Mouse (Mus musculus) heart, postnatal 0 days (tissue): ENCODE measurements around the gene Rab5if. TPM values are rescaled to one million over a fixed set of nuclear protein-coding genes. Genes with fewer than 3 reads are reported as not detected.
"Not testable (repeated sequence)": the region's sequence is repeated elsewhere in the genome, so short reads cannot be mapped to it uniquely, and the experiment has no call there.

ENCODE experiments used
- ATAC-seq: fragments of 200-750 bp; cut with Nextera tagmentation; 2 replicates; pipeline ENCODE4 v1.8.0; 2017; ENCODE audit warnings: low read depth, moderate number of reproducible peaks, moderate library complexity; ENCODE audit not compliant: insufficient read depth
- DNase-seq: peaks from one replicate; pipeline ENCODE4 v3.0.0-alpha.2; 2016; ENCODE audit warnings: low spot score
- H3K27ac ChIP-seq: fragments of 300-500 bp; sonication (generic); 2 replicates; pipeline ENCODE4 v1.5.1; 2014; ENCODE audit warnings: low read depth, mild to moderate bottlenecking
- H3K27me3 ChIP-seq: fragments of 300-500 bp; sonication (generic); 2 replicates; pipeline ENCODE4 v1.6.1; 2014; ENCODE audit warnings: low read length, mixed read lengths; ENCODE audit not compliant: control insufficient read depth, insufficient read depth
- H3K36me3 ChIP-seq: fragments of 300-500 bp; sonication (generic); replicated peaks from 2 replicates; pipeline ENCODE4 v1.6.1; 2014; ENCODE audit warnings: low read length, mixed read lengths; ENCODE audit not compliant: control insufficient read depth, insufficient read depth
- H3K4me1 ChIP-seq: fragments of 300-500 bp; sonication (generic); 2 replicates; pipeline ENCODE4 v1.6.1; 2014; ENCODE audit warnings: antibody characterized with exemption; ENCODE audit not compliant: control insufficient read depth, insufficient read depth
- H3K4me2 ChIP-seq: fragments of 300-500 bp; sonication (generic); 2 replicates; pipeline ENCODE4 v1.6.1; 2014; ENCODE audit warnings: low read depth, mild to moderate bottlenecking, low read length, moderate library complexity
- H3K4me3 ChIP-seq: fragments of 300-500 bp; sonication (generic); 2 replicates; pipeline ENCODE4 v1.5.1; 2014; ENCODE audit warnings: low read depth, low read length
- H3K9ac ChIP-seq: fragments of 300-500 bp; sonication (generic); replicated peaks from 2 replicates; pipeline ENCODE4 v1.6.1; 2014; ENCODE audit warnings: low read depth, low read length, mixed read lengths
- H3K9me3 ChIP-seq: fragments of 300-500 bp; sonication (generic); replicated peaks from 2 replicates; pipeline ENCODE4 v1.6.1; 2016; ENCODE audit warnings: low read length; ENCODE audit not compliant: control insufficient read depth
- CTCF ChIP-seq: IDR thresholded peaks from 2 replicates; pipeline ENCODE4 v1.5.1; 2016; ENCODE audit warnings: antibody characterized with exemption, control low read depth, low read depth
- EP300 ChIP-seq: IDR thresholded peaks from 2 replicates; pipeline ENCODE4 v1.6.1; 2016; ENCODE audit warnings: antibody characterized with exemption, low read depth
- WGBS: fragments of 180-500 bp; shearing (Covaris S2); extraction: QIAGEN DNeasy Blood & Tissue Kit; methylation state at CpG from one replicate; pipeline ENCODE4 v1.1.7; 2014; 5-methylcytosine and 5-hydroxymethylcytosine counted together
- polyA plus RNA-seq: library from polyadenylated mRNA; unstranded; fragments of >200 nt; fragmentation: Nextera tagmentation; extraction: Ambion mirVana; gene quantifications from 2 replicates; pipeline ENCODE4 v1.2.1, GENCODE M21; 2015
- total RNA-seq: library from RNA; depleted of rRNA; stranded (reverse); fragments of >200 nt; gene quantifications from 2 replicates; pipeline ENCODE4 v1.2.3, GENCODE M21; 2014; ENCODE audit warnings: low replicate concordance; rRNA removed

The Rab5if gene
- total and polyA plus RNA-seq, 2 experiments from 2014 or later = 155 to 186 TPM

GRCm38 (mm10) chr2:156916419-156917125 is 53.6 kb downstream of the Rab5if start:
- no peak overlapping the region for H3K9ac ChIP-seq
- no peak overlapping the region for H3K4me3 ChIP-seq
- no peaks in the 10 kb centered on the region; the same call in 1 of the 2 replicates for H3K27me3 ChIP-seq
- H3K4me2 ChIP-seq = no peak overlapping the region
- no peak overlapping the region for H3K27ac ChIP-seq
- ATAC-seq (no peak), DNase-seq (no peak)
- no peak for TF ChIP-seq CTCF
- TF ChIP-seq EP300 = no peak
- H3K9me3 ChIP-seq = no peaks in the 10 kb centered on the region; the same call in 1 of the 2 replicates
- H3K4me1 ChIP-seq = no peaks in the 10 kb centered on the region
- no peaks in the 10 kb centered on the region for H3K36me3 ChIP-seq
- 83% methylated on average over 3 of the region's 3 CpGs for WGBS

GRCm38 (mm10) chr2:156918562-156918961 is 55.6 kb downstream of the Rab5if start:
- Histone ChIP-seq H3K27me3 (no peaks in the 10 kb centered on the region; the same call in 1 of the 2 replicates), H3K9me3 (no peaks in the 10 kb centered on the region; the same call in 1 of the 2 replicates), H3K4me2 (no peak overlapping the region), H3K27ac (no peak overlapping the region), H3K4me3 (no peak overlapping the region), H3K36me3 (no peaks in the 10 kb centered on the region), H3K9ac (no peak overlapping the region), H3K4me1 (no peaks in the 10 kb centered on the region)
- DNase-seq (no peak), ATAC-seq (no peak)
- 46% methylated on average over 4 of the region's 4 CpGs for WGBS
- TF ChIP-seq CTCF = no peak
- TF ChIP-seq EP300 = no peak

DNA sequence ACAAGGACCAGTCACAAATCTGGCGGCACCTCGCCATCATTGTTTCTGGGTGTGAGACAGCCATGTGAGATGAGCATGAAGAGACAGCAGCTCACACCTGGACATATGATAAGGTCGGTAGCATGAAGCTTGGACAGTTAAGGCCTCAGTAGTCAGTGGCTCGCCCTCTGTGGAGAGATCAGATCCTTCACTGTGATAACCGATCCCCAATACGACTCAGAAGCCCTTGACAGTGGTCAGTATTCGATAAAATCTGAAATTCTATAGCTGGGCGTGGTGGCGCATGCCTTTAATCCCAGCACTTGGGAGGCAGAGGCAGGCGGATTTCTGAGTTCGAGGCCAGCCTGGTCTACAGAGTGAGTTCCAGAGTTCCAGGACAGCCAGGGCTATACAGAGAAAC is 56.3 kb downstream of the Rab5if start:
- ATAC-seq, H3K4me3 ChIP-seq, H3K27me3 ChIP-seq, H3K27ac ChIP-seq, H3K4me2 ChIP-seq, H3K36me3 ChIP-seq, H3K9ac ChIP-seq, H3K4me1 ChIP-seq, DNase-seq, H3K9me3 ChIP-seq: not testable (repeated sequence)
- 80% methylated on average over 11 of the region's 11 CpGs for WGBS

- ATAC-seq (no peak), DNase-seq (no peak)
- Histone ChIP-seq H3K27ac (no peak overlapping the region), H3K4me2 (no peak overlapping the region), H3K27me3 (no peaks in the 10 kb centered on the region; the same call in 1 of the 2 replicates), H3K9ac (no peak overlapping the region), H3K9me3 (no peaks in the 10 kb centered on the region; the same call in 1 of the 2 replicates), H3K4me3 (no peak overlapping the region), H3K36me3 (no peaks in the 10 kb centered on the region), H3K4me1 (no peaks in the 10 kb centered on the region)
- TF ChIP-seq EP300 = no peak
- no peak for TF ChIP-seq CTCF
- 29% methylated on average over 2 of the region's 2 CpGs for WGBS
Measured at GRCm38 (mm10) chr2:156919796-156920195, 56.9 kb downstream of the Rab5if start.

- H3K27ac ChIP-seq = no peak overlapping the region
- TF ChIP-seq EP300 (no peak), CTCF (no peak)
- H3K36me3 ChIP-seq = no peaks in the 10 kb centered on the region
- ATAC-seq = no peak
- no peaks in the 10 kb centered on the region for H3K4me1 ChIP-seq
- no peaks in the 10 kb centered on the region for H3K27me3 ChIP-seq
- H3K9me3 ChIP-seq = no peaks in the 10 kb centered on the region
- 70% methylated on average over 5 of the region's 5 CpGs for WGBS
- DNase-seq = no peak
- H3K9ac ChIP-seq = no peak overlapping the region
- H3K4me2 ChIP-seq = no peak overlapping the region
- H3K4me3 ChIP-seq = no peak overlapping the region
Measured at GRCm38 (mm10) chr2:156923057-156923456, 60.1 kb downstream of the Rab5if start.

Other genes starting within 250 kb of the Rab5if start
- 58.5 and 68.6 TPM in 2 replicates for gene Dlgap4, start 249.4 kb upstream of the Rab5if start, total RNA-seq
- gene Dlgap4, start 249.4 kb upstream of the Rab5if start, polyA plus RNA-seq = 45.7 and 51.3 TPM in 2 replicates
- 1,299 and 1,431 TPM in 2 replicates for gene Myl9, start 87.7 kb upstream of the Rab5if start, total RNA-seq
- 1,847 and 1,885 TPM in 2 replicates for gene Myl9, start 87.7 kb upstream of the Rab5if start, polyA plus RNA-seq
- gene Tgif2, start 23.1 kb upstream of the Rab5if start, total RNA-seq = 19.7 and 28.3 TPM in 2 replicates
- 11.6 and 14.6 TPM in 2 replicates for gene Tgif2, start 23.1 kb upstream of the Rab5if start, polyA plus RNA-seq
- 0.12 TPM in 1 of 2 replicates, not detected in the other for gene 4930518I15Rik, start 5.2 kb upstream of the Rab5if start, total RNA-seq
- 3.2 and 3.8 TPM in 2 replicates for gene 4930518I15Rik, start 5.2 kb upstream of the Rab5if start, polyA plus RNA-seq
- gene Sla2, start 24.1 kb downstream of the Rab5if start, total RNA-seq = 1.5 TPM in 1 of 2 replicates, not detected in the other
- gene Sla2, start 24.1 kb downstream of the Rab5if start, polyA plus RNA-seq = 0.11 and 0.14 TPM in 2 replicates
- gene Ndrg3, start 128.9 kb downstream of the Rab5if start, total RNA-seq = 21.9 and 27.2 TPM in 2 replicates
- gene Ndrg3, start 128.9 kb downstream of the Rab5if start, polyA plus RNA-seq = 16.2 and 17.1 TPM in 2 replicates
- 28.2 and 47.4 TPM in 2 replicates for gene Dsn1, start 144.0 kb downstream of the Rab5if start, total RNA-seq
- 13.8 TPM in 2 replicates for gene Dsn1, start 144.0 kb downstream of the Rab5if start, polyA plus RNA-seq
- gene Soga1, start 216.1 kb downstream of the Rab5if start, total RNA-seq = 21.0 and 48.5 TPM in 2 replicates
- gene Soga1, start 216.1 kb downstream of the Rab5if start, polyA plus RNA-seq = 1.0 and 1.1 TPM in 2 replicates
- gene Tldc2, start 223.9 kb downstream of the Rab5if start, total RNA-seq = not detected in 2 replicates
- gene Tldc2, start 223.9 kb downstream of the Rab5if start, polyA plus RNA-seq = not detected in 2 replicates